Mouse (Mus musculus): ENCODE results near the gene Il12rb1.
A peak's percentile ranks its signal among the peaks of the same experiment; 100 is the strongest.
"Not testable (repeated sequence)": the region's sequence is repeated elsewhere in the genome, so short reads cannot be mapped to it uniquely, and the experiment has no call there.

The Il12rb1 gene

DNA sequence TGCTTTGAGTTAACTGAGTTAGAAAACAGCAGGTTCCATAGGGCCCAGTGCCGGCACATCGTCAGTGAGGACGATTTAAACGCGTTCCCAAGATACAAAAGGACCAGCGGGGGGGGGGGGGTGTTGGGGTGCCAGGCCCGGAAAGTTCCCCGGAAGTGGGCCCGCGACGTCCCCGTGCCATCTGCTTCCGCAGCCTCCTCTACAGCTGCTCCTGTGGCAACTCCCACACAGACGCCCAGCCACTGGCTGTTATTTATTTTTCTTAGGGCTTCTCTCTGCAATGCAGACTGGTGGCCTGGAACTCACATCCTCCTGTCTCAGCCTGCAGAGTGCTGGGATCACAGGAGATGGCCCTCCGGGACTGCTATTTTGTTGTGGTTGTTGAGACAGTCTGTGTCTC lies 7.1 kb upstream of the Il12rb1 start:
- peak; percentile 73 for DNase-seq (ENCODE audit: low spot score)

DNA sequence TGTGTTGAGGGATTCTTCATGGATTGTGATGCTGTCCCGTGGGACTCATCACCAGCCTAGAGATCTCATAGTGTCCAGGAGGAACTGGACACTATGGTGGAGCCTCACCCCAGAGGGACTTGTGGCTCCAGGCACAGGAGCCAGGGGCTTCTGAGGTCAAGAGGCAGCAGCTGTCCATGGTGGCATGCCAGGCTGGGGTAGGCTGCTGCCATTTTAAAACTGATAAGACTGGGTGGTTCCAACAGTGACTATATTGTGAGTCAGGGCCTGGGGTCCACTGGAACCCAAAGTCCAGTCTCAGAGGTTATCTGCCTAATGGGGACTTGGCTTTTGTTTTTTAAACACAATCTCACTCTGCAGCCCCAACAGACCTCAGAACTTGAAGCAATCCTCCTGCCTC lies 6.4 kb upstream of the Il12rb1 start:
- no peak for DNase-seq (ENCODE audit: low spot score)

DNA sequence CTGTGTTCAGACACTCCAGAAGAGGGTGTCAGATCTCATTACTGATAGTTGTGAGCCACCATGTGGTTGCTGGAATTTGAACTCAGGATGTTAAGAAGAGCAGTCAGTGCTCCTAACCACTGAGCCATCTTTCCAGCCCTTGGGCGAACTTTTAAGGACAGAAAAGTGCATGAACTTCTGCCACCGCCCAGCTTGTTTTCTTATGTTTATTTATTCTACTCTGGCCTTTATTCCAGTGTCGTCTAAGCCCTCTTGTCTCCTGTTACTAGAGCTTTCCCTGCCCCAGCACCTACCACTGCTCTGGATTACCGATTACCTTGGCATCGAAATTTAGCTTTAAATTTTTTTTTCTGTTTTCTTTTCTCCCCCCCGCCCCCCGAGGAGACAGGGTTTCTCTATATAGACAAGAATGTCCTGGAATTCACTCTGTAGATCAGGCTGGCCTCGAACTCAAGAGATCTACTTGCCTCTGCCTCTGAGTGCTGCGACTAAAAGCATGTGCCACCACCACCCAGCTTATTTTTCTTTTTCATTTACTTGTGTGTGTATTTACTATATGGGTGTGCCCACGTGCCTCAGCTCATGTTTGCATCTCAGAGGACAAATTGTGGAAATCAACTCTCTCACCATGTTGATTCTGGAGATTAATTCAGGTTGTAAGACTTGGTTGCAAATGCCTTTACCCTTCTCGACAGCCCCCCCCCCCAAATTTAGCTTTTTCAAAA lies 5.3 kb upstream of the Il12rb1 start:
- DNase-seq (ENCODE audit: low spot score), result no peak

DNA sequence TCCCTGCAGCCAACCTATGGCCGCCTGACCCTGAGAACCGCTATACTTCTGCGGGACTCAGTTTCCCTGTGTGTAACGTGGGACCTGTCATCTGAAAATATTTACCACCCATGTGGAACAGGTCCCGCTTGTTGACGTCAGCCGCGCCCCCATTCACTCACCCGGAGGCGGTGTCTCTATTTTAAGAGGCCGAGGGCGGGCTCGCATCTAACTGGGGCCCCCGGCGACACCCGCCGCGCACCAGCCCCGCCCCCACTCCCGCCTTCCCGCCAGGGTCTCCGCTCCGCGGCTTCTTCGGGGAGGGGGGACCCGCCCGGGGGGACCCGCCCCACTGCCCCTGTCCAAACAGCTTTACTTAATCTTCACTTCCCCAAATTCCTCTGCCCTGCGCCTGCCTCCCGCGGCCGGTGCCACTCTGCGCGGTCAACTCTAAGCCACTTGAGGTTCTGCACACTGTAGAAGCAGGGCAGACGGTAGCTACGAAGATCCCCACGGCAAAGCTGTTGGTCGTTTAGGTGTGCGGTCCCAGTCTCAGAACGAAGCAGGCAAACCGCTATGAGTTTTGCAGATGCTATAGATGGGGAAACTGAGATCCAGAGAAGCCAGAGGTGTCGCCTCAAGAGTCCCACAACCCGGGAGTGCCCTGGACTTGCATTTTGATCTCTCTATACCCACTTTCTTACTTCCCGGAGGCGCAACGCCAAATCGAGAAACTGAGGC lies 4.3 kb upstream of the Il12rb1 start:
- DNase-seq (ENCODE audit: low spot score), result peak; percentile 32

DNA sequence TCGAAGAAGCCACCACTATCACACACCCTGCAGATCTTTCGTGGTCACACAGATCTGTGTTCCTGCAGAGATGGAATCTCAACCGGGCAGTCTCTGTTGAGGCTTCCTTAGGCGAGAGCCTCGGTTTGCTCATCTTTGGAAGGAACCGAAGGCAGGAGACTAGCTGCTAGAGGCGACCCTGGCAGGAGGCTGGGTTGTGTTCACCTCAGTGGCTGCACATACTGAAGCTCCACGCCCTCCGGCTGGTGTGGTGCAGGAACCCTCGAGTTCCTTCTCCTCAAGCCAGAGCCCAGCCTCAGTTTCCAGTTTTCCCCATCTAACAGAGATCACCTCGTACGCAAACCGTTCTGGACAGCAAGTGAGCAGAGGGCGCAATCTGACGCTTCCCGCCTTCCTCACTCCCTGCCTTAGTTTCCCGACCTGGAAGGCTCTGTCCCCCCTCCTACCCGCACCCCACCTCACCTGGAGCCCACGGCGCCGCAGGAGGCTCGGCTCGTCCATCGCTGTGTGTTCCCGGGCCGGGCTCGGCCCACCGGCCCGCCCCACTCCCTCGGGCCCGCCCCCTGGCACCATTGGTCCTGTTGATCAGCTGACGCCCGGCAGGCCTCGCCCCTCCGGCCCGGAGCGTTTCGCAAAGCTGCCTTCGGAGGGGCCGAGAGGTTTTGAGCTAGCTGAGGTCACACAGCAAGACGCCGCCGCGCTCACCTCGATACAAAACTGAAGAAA lies 3.6 kb upstream of the Il12rb1 start, which contains the start of gene Mast3:
Mast3 (minus strand) TSS at position 574 of the 726 bp plus-strand sequence.
- DNase-seq (ENCODE audit: low spot score), result peak; percentile 65

DNA sequence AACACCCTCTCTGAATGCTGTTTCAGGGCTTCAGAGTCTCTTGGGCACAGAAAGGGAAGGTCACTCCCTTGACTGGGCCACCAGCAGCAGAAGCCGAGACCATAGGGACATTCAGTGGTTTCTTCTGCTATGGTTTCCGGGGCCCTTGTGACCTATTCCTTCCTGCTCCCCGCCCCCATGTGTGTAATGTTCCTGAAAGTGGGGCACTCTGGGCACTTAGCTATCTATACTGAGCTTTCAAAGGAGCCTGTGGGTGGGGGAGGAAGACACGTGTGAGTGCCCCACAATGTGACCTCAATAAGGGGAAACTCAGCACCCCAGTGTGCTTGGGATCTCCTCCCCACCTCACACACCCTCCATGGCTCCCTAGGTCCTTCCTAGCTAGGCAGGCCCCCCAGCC lies 1.7 kb upstream of the Il12rb1 start:
- DNase-seq (ENCODE audit: low spot score), result peak; percentile 67

DNA sequence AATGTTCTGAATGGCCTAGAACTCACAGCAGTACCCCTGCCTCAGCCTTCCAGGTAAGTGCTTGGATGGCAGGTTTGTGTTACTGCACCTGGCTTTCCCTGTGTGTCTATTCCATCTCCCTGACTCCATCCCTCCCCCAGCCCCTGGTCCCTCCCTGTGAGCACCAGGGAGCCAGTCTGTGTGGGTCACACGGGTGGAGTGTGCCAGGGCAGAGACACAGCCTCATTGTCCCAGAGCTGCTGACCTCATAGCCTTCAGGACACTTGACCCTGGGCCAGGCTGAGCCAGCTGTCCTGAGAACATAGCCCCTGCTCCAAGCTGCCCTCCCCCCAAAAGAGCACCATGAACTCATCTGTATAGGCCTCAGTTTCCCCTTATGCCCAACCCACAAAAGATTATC lies 945 bp upstream of the Il12rb1 start:
- DNase-seq (ENCODE audit: low spot score), result no peak

DNA sequence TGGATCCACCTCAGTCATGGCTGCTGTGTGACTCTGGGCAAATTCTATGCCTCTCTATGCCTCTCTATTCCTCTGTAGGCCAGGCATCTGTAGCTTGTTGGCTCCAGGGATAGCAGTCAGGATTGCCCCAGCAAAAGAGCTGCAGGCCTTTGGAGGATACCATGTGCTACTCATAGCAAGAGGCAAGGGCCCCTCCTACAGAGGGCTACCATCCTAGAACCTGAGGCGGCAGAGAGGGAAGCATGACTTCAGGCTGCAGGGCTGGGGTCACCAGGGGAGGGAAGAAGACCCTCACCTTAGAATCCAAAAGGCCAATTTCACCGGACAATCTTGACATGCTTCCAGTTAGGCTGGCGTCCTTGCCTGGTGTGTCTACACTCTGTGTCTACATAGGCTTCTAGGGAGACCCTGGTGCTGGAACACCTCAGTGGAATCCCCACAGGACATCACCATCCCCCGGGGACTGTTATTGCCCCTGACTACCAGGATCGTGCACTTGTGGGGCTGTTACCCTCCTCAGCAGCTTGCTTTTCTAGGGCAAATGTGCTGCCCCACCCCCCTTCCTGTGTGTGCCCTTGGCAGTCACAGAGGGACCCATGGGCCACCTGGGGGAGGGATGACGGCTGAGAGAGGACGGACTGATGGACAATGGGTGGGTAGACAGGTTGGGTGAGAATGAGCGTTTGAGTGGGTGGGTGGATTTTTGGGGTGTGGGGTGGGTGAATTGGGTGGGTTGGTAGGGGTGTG lies 879 bp downstream of the Il12rb1 start:
- DNase-seq (ENCODE audit: low spot score), result no peak

DNA sequence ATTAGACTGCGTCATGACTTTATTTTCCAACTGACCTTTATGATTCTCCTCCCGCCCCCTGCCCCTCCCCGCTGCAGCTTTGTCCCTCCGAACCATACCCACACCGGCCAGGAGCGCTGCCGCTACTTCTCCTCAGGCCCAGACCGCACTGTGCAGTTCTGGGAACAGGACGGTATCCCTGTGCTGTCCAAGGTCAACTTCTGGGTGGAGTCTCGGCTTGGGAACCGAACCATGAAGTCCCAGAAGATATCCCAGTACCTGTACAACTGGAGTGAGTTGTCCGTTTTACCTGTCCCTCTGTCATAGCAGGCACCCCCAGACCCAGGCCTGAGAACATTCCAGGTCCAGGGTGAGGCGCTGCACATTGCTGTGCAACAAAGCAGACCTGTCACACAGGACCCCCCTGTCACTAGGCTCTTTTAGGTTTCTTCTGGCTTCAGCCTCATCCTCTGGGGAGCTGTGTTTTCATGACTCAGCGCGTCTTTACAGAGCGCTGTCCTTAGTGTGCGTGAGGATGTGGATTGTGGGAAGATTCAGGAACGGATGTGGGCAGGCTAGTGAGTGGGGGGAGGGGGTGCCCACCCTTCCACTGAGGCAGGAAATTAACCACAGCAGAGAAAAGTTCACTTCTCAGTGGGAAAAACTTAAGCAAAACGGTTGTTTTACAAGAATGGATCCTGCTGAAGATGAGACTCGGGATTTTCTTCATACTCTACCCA lies 2.9 kb downstream of the Il12rb1 start:
- DNase-seq (ENCODE audit: low spot score), result peak; percentile 62

DNA sequence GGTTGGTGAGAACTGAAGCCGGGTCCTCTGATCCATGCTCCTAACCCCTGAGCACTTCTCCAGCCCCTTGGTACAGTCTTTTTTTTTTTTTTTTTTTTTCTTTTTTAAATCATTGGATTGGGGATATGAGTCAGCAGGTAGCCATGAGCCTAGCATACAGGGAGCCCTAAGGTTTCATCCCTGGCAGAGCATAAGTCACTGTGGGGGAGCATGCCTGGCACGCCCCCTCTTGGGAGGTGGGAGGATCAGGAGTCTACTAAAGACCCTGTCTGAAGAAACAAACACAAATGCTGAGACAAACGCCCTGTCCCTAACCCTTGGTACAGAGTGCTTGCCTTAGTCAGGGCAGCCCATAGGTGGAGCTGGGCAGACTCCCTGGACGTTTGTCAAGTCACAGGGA lies 3.8 kb downstream of the Il12rb1 start:
- no peak for DNase-seq (ENCODE audit: low spot score)

DNA sequence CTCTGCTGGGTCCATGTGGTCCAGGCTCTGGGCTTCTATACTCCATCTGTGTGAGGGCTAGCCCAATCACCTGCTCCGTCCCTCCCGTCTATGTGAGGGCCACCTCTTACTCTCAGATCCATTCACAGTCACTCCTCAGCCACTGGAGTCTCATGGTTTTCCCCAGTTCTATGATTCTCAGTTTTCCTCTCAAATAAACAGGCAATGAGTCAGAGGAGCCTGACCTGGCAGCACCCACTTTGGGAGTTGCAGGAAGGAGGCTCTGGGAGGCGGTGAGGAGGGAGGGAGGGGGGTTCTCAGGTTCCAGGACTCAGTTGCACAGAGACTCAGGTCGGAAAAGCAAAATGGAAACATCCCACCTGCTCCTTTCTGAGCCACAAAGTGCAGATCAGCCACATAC lies 4.6 kb downstream of the Il12rb1 start:
- DNase-seq (ENCODE audit: low spot score), result no peak

DNA sequence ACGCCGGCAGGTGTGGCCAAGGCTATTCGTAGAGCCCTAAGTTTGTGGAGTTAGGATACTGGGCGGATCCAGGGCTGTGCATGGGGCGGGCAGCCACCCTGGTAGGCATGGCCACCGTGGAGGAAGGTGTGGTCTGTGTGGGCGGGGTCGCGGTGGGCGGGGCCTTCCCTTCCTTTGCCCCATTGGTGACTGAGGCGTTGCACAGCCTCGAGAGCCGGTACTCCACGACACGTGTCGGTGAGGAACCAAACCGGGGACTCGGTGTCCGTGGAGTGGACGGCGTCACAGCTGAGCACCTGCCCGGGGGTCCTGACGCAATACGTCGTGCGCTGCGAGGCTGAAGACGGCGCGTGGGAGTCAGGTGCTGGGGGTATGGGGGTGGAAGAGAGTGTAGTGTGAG lies 8.4 kb downstream of the Il12rb1 start:
- no peak for DNase-seq (ENCODE audit: low spot score)

DNA sequence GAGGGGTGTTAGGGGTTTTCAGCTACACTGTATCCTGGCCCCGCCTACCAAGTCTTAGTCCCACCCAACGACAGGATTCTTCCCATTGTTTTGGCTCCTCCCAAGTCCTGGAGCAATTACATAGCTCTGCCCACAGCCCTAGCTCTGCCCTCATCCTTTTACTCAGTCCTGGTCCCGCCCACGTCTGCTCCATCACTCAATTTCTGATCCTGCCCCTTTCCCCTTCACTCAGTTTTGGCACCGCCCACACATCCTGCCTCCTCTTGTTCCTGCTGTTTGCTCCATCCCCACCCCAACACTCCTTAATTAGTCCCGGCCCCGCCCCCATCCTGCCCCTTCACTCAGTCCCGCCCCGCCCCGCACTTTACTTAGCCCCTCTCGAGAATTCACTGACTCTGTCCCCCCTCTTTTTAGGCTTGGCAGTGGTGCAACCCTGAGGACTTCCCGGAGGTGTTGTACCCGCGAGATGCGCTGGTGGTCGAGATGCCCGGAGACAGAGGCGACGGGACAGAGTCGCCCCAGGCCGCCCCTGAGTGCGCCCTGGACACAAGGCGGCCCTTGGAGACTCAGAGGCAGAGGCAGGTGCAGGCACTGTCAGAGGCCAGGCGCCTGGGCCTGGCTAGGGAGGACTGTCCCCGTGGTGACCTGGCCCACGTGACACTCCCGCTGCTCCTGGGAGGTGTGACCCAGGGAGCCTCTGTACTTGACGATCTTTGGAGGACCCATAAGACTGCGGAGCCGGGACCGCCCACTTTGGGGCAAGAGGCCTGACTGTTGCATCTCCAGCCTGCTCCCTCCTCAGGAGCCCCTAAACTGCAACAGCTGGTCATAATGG lies 12.1 kb downstream of the Il12rb1 start:
- no peak for DNase-seq (ENCODE audit: low spot score)

DNA sequence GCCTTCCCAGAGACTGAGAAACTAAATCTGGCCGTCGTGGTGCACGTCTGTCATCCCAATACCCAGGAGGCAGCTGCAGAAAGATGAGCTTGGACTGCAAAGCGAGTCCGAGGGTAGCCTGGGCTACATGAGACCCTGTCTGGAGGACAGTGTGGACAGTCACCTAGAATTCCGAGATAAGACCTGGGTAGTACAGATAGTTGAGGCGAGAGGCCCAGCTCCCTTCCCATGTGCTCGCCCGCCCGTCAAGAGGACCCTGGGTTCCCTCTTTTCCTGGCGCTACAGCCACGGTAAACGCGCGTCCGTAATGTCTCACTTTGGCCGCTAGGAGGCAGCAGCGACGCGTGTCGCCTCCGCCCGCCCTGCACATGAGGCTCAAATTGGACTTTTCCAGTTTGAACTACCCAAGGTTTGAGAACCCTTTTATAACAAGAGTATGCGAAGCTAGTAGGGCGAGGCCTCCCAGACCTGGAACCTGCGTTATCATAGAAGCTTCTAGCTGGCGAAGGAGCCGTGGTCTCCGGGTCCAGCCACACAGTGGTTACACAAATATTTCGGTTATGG lies 13.2 kb downstream of the Il12rb1 start:
- peak; percentile 62 for DNase-seq (ENCODE audit: low spot score)

DNA sequence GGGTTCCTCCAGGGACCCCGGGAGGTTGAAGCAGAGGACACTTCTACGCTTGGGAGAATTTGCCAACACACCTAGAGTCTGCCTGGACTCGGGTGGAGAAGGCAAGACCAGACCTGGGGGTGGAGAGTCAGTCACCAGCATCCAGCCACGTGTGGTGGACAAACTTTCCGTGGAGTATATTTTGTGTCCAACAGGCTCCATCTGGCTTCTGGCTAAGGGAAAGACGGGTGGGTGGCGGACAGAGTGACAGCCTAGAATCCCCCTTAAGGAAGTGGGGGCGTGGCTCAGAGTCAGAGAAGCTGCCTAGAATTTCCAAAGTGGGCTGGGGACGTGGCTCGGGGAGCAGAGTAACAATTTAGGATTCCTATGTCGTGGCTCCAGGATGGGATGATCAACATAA lies 13.7 kb downstream of the Il12rb1 start:
- no peak for DNase-seq (ENCODE audit: low spot score)

DNA sequence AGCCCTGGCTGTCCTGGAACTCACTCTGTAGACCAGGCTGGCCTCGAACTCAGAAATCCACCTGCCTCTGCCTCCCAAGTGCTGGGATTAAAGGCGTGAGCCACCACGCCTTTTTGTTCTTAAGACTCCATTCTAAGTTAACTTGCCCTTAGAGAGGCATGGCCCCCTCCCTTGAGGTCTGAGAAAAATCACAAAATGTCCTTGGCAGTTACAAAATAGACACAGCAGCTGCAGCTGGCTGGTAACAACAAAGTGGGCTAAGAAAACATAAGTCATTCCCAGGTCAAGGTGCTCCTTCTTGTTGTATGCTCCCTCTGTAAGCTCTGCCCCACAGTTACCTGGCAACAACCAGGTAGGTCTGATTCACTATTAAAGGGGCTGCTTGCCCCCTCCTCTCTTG lies 14.3 kb downstream of the Il12rb1 start:
- DNase-seq (ENCODE audit: low spot score), result not testable (repeated sequence)

DNA sequence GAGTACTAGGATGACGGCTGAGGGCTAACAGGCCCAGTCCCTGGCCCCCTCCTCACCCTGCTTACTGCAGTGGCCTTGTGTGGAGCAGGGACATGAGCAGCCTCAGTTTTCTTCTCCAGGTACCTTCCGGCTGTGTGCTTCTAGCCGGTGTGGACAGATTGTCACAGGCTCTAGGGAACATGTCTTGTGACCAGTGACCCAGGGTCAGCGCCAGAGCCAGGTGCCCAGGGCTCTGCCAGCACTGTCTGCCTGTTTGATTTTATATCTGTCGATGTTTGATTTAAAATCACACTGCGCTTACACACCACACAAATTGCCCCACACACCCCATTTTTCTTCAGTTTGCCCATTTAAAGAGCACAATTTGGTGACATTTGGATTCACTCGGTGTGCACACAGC lies 15.6 kb downstream of the Il12rb1 start:
- DNase-seq (ENCODE audit: low spot score), result no peak

DNA sequence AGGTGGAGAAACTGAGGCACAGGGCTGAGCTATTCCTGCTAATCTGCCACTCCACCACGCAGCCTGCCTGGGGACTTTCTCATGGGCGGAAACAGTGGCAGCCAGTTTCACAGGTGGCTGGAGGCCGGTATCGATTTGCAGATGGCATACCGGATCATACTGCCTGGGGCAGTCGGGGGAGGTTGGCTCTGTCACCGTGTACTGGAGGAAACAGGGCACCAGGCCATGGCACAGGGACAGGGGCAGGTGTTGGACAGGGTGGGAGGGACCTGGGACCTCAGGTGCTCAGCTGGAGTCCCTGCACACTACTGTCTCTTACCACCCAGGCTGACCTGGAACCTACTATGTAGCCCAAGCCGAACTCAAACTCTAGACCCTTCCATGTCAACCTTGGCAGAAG lies 17.6 kb downstream of the Il12rb1 start:
- DNase-seq (ENCODE audit: low spot score), result no peak

DNA sequence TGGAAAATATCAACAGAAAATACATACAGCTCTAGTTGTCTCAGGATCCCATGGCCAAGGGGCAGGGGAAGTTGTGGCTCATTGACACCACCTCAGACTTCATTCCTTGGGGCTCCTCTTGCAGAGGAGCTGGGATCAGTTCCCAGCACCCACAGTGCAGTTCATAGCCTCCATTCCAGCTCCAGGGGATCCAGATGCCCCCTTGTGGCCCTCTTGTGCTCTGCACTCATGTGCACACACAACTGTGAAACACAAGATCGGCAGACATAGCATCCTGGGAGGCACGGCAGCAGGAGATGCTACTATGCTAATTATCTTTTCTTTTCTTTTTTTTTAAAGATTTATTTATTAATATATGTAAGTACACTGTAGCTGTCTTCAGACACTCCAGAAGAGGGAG lies 18.8 kb downstream of the Il12rb1 start:
- DNase-seq (ENCODE audit: low spot score), result no peak

DNA sequence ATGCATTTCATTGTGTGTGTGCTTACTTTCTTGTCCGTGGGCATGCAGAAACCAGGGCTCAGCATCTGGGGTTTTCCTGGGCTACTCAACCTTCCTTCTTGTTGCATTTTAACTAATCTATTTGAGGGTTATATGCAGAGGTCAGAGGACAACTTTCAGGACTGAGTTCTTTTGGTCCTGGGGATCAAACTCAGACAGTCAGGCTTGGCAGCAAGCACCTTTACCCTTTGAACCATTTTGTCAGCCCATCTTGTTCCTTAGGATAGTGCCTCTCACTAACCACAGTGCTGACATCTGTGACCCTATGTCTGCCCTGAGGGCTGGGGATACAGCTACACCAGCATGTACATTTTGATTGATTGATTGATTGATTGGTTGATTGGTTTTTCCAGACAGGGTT lies 19.5 kb downstream of the Il12rb1 start:
- no peak for DNase-seq (ENCODE audit: low spot score)
